8 mouse cellular contexts compared by ENCODE assay signal in the genomic region with DNA sequence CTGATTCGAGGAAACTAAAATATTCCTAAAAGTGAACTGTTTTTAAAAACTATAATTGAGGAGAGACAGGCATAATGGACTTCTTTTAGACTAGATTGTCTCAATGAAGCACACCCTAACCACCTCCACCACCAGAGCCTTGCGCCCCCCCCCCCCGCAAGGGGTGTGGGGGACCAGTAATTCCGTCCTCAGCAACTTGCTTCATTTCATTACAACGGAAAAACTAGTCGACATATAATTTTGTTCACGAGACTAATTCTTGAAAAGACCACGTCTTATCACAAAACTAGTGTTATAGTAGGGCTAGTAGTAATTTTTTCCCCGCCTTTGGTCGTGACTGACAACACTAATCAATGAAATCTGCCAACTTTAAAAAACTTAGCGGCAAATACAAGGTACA. TPM values are rescaled to one million over a fixed set of nuclear protein-coding genes. Genes with fewer than 3 reads are reported as not detected.
DNase-seq lines count a peak whose midpoint lies in the region; ATAC-seq and TF ChIP-seq lines count a peak whose summit lies in the region.

No protein-coding gene starts in this region.

- no peak for ATAC-seq in cerebellum, adult (ENCODE audit: insufficient number of reproducible peaks, low FRiP score, low TSS enrichment)
- no peak for ATAC-seq in forebrain, embryonic 13.5 days
- ATAC-seq in liver, embryonic 14.5 days (ENCODE audit: insufficient read depth), result no peak

- H3K4me3 ChIP-seq in forebrain, embryonic 13.5 days, result peak overlapping the region; percentile 99
- peak overlapping the region; percentile 88 to 98 for H3K4me3 ChIP-seq in liver, embryonic 14.5 days (ENCODE audit: insufficient read depth in 1 of 2, low read depth in 2 of 2, low read length in 2 of 2)

- TF ChIP-seq EP300 in liver, embryonic 14.5 days (IDR thresholded peaks at IDR 0.05; ENCODE audit: low read depth), result no peak

- no peaks in the 10 kb centered on the region for H3K9me3 ChIP-seq in forebrain, embryonic 13.5 days (replicated peaks)
- no peaks in the 10 kb centered on the region for H3K9me3 ChIP-seq in liver, embryonic 14.5 days (ENCODE audit: control insufficient read depth, low read length)

- peak overlapping the region; percentile 82 for H3K4me2 ChIP-seq in forebrain, embryonic 13.5 days
- H3K4me2 ChIP-seq in liver, embryonic 14.5 days (ENCODE audit: low read depth), result peak overlapping the region; percentile 77

- WGBS in forebrain, embryonic 13.5 days, result 0% methylated on average over 11 of the region's 11 CpGs
- WGBS in liver, embryonic 14.5 days (ENCODE audit: insufficient replicate concordance), result under 1% methylated on average over 11 of the region's 11 CpGs

- DNase-seq in cerebellum, postnatal 10 days, result peak; percentile 21 to 24
- DNase-seq in 3T3-L1 (ENCODE audit: low read depth, low spot score), result peak; percentile 40
- DNase-seq in liver, embryonic 14.5 days (ENCODE audit: low read depth in 3 of 3, low spot score in 3 of 3), result no peak
- no peak for DNase-seq in urinary bladder, postnatal 14 days (ENCODE audit: low spot score)
- no peak for DNase-seq in adrenal gland, adult 8-10 months
- DNase-seq in urinary bladder, adult 2 months (ENCODE audit: low spot score), result no peak

- no peak overlapping the region for H3K27ac ChIP-seq in forebrain, embryonic 13.5 days
- peak overlapping the region; percentile 91 for H3K27ac ChIP-seq in liver, embryonic 14.5 days

- no peak for TF ChIP-seq CTCF in liver, embryonic 14.5 days (IDR thresholded peaks at IDR 0.05; ENCODE audit: low read depth)

- H3K36me3 ChIP-seq in forebrain, embryonic 13.5 days (ENCODE audit: poor library complexity, severe bottlenecking), result peaks cover 31% of the 10 kb centered on the region
- H3K36me3 ChIP-seq in liver, embryonic 14.5 days (replicated peaks; ENCODE audit: control insufficient read depth, insufficient read depth, low read depth), result peaks cover 35% of the 10 kb centered on the region

- peak overlapping the region; percentile 100 for H3K9ac ChIP-seq in forebrain, embryonic 13.5 days
- peak overlapping the region; percentile 100 for H3K9ac ChIP-seq in liver, embryonic 14.5 days (replicated peaks)

- peaks cover 17% of the 10 kb centered on the region for H3K4me1 ChIP-seq in forebrain, embryonic 13.5 days
- peaks cover 3 to 10% of the 10 kb centered on the region in 2 experiments; a peak in 3 of 4 replicates for H3K4me1 ChIP-seq in liver, embryonic 14.5 days (replicated peaks; ENCODE audit: control insufficient read depth in 2 of 2, insufficient read depth in 2 of 2, low read length in 1 of 2)

- no peaks in the 10 kb centered on the region for H3K27me3 ChIP-seq in forebrain, embryonic 13.5 days
- H3K27me3 ChIP-seq in liver, embryonic 14.5 days (ENCODE audit: control insufficient read depth, insufficient read depth, low read length), result no peaks in the 10 kb centered on the region

RNA-seq across cellular contexts. Expression of a gene that starts 1.5 kb away (rescaled TPM):
- 28.0 and 28.4 TPM in 2 replicates for polyA plus RNA-seq in forebrain, embryonic 13.5 days (2015; fragmentation: Nextera tagmentation; extraction: Ambion mirVana)
- 5.0 and 8.0 TPM in 2 replicates for polyA plus RNA-seq in liver, embryonic 14.5 days (2012; rRNA removed)
- polyA plus RNA-seq in liver, embryonic 14.5 days (2014; fragmentation: Nextera tagmentation; extraction: Ambion mirVana), result 11.0 and 12.0 TPM in 2 replicates
- total RNA-seq in adrenal gland, adult 8-10 months (2022), result 10 to 100 TPM; 17.8 to 23.5 (median 21.6) TPM
- 15.4 and 15.5 TPM in 2 replicates for polyA plus RNA-seq in urinary bladder, adult 2 months (2012; rRNA removed)

RNA-seq across cellular contexts. Expression of a gene that starts 2.6 kb away (rescaled TPM):
- 2,271 and 2,276 TPM in 2 replicates for polyA plus RNA-seq in forebrain, embryonic 13.5 days (2015; fragmentation: Nextera tagmentation; extraction: Ambion mirVana)
- 192 and 260 TPM in 2 replicates for polyA plus RNA-seq in liver, embryonic 14.5 days (2012; rRNA removed)
- polyA plus RNA-seq in liver, embryonic 14.5 days (2014; fragmentation: Nextera tagmentation; extraction: Ambion mirVana), result 584 and 624 TPM in 2 replicates
- 100 to 1,000 TPM; 695 to 896 (median 793) TPM for total RNA-seq in adrenal gland, adult 8-10 months (2022)
- 504 and 577 TPM in 2 replicates for polyA plus RNA-seq in urinary bladder, adult 2 months (2012; rRNA removed)

RNA-seq across cellular contexts. Expression of a gene that starts 15.6 kb away (rescaled TPM):
- polyA plus RNA-seq in forebrain, embryonic 13.5 days (2015; fragmentation: Nextera tagmentation; extraction: Ambion mirVana), result 24.4 and 26.3 TPM in 2 replicates
- 8.5 and 9.3 TPM in 2 replicates for polyA plus RNA-seq in liver, embryonic 14.5 days (2012; rRNA removed)
- polyA plus RNA-seq in liver, embryonic 14.5 days (2014; fragmentation: Nextera tagmentation; extraction: Ambion mirVana), result 20.2 and 21.9 TPM in 2 replicates
- total RNA-seq in adrenal gland, adult 8-10 months (2022), result 10 to 100 TPM; 27.5 to 36.5 (median 31.9) TPM
- polyA plus RNA-seq in urinary bladder, adult 2 months (2012; rRNA removed), result 22.3 and 24.8 TPM in 2 replicates

RNA-seq across cellular contexts. Expression of a gene that starts 41.7 kb away (rescaled TPM):
- polyA plus RNA-seq in forebrain, embryonic 13.5 days (2015; fragmentation: Nextera tagmentation; extraction: Ambion mirVana), result 1.4 and 1.6 TPM in 2 replicates
- 0.06 and 0.07 TPM in 2 replicates for polyA plus RNA-seq in liver, embryonic 14.5 days (2012; rRNA removed)
- polyA plus RNA-seq in liver, embryonic 14.5 days (2014; fragmentation: Nextera tagmentation; extraction: Ambion mirVana), result 0.04 and 0.05 TPM in 2 replicates
- total RNA-seq in adrenal gland, adult 8-10 months (2022), result 1 to 10 TPM in 3 of 4 experiments, under 1 TPM in 1; 0.55 to 3.4 (median 2.0) TPM
- 0.39 and 0.46 TPM in 2 replicates for polyA plus RNA-seq in urinary bladder, adult 2 months (2012; rRNA removed)

Comparison
In these comparisons a context has a peak if more than half of its experiments do, and no peak if none do; other contexts are left out.
1. DNase-seq: peak in cerebellum, postnatal 10 days (2 of 2) and 3T3-L1 (single experiment); none in liver, embryonic 14.5 days (0 of 3), urinary bladder, postnatal 14 days (single experiment), adrenal gland, adult 8-10 months (single experiment) and urinary bladder, adult 2 months (single experiment).